10 mouse cellular contexts compared by ENCODE assay signal in genomic region chr3:52938398-52938797, GRCm38 (mm10).
DNase-seq lines count a peak whose midpoint lies in the region; ATAC-seq and TF ChIP-seq lines count a peak whose summit lies in the region.
"Had no signal": no experiment of that assay in that cellular context is flagged by ENCODE, and none has a peak within 500 bp of the region (broad histone marks: within the 10 kb centered on the region; RNA-seq: fewer than 3 reads in every experiment).

No protein-coding gene starts in this region.

- 60% methylated on average over 5 of the region's 5 CpGs for WGBS in hindbrain, postnatal 0 days
- 82% methylated on average over 5 of the region's 5 CpGs for WGBS in hindbrain, embryonic 11.5 days
- 53% methylated on average over 5 of the region's 5 CpGs for WGBS in heart, postnatal 0 days
- WGBS in liver, embryonic 11.5 days, result 68% methylated on average over 5 of the region's 5 CpGs

- no peak for TF ChIP-seq EP300 in heart, postnatal 0 days (IDR thresholded peaks at IDR 0.05; ENCODE audit: low read depth)

- no peak overlapping the region for H3K27ac ChIP-seq in hindbrain, postnatal 0 days
- H3K27ac ChIP-seq in hindbrain, embryonic 11.5 days (ENCODE audit: low read depth, low read length), result no peak overlapping the region
- H3K27ac ChIP-seq in heart, postnatal 0 days (ENCODE audit: low read depth), result no peak overlapping the region
- no peak overlapping the region for H3K27ac ChIP-seq in liver, embryonic 11.5 days (ENCODE audit: low read depth, low read length)
- H3K27ac ChIP-seq: macrophage had no signal

- no peaks in the 10 kb centered on the region for H3K36me3 ChIP-seq in hindbrain, postnatal 0 days (ENCODE audit: insufficient read depth, low read length)
- H3K36me3 ChIP-seq in hindbrain, embryonic 11.5 days (ENCODE audit: control insufficient read depth, insufficient read depth, low read length), result no peaks in the 10 kb centered on the region
- no peaks in the 10 kb centered on the region for H3K36me3 ChIP-seq in heart, postnatal 0 days (replicated peaks; ENCODE audit: control insufficient read depth, insufficient read depth, low read length)
- no peaks in the 10 kb centered on the region for H3K36me3 ChIP-seq in liver, embryonic 11.5 days (ENCODE audit: control insufficient read depth, insufficient read depth, low read length)

- no peak for ATAC-seq in hindbrain, postnatal 0 days
- ATAC-seq in hindbrain, embryonic 11.5 days (ENCODE audit: low FRiP score), result no peak
- no peak for ATAC-seq in heart, postnatal 0 days (ENCODE audit: insufficient read depth, low read depth)
- ATAC-seq in liver, embryonic 11.5 days (replicated peaks; ENCODE audit: low FRiP score), result no peak
- ATAC-seq: forebrain, embryonic 16.5 days had no signal

- peak; percentile 24 for DNase-seq in hindbrain, postnatal 0 days (ENCODE audit: low spot score)
- no peak for DNase-seq in hindbrain, embryonic 11.5 days (ENCODE audit: low spot score)
- DNase-seq in cerebellum, adult 11-12 months, result peak; percentile 89
- peak; percentile 22 for DNase-seq in heart, postnatal 0 days (ENCODE audit: low spot score)
- DNase-seq in lung, postnatal 25 days (ENCODE audit: low spot score), result peak; percentile 64
- DNase-seq in thymus, postnatal 25 days, result no peak
- DNase-seq in liver, embryonic 11.5 days (ENCODE audit: low spot score), result no peak
- DNase-seq in yolk sac, embryonic 10.5 days (ENCODE audit: low spot score), result no peak

- no peak overlapping the region for H3K4me2 ChIP-seq in hindbrain, postnatal 0 days (ENCODE audit: low read depth, low read length)
- H3K4me2 ChIP-seq in hindbrain, embryonic 11.5 days (replicated peaks; ENCODE audit: low read depth, low read length), result no peak overlapping the region
- H3K4me2 ChIP-seq in heart, postnatal 0 days (ENCODE audit: low read depth, low read length), result no peak overlapping the region
- no peak overlapping the region for H3K4me2 ChIP-seq in liver, embryonic 11.5 days

- no peaks in the 10 kb centered on the region for H3K27me3 ChIP-seq in hindbrain, postnatal 0 days (ENCODE audit: insufficient read depth, low read length)
- H3K27me3 ChIP-seq in hindbrain, embryonic 11.5 days (ENCODE audit: control insufficient read depth, insufficient read depth, low read length), result no peaks in the 10 kb centered on the region
- H3K27me3 ChIP-seq in heart, postnatal 0 days (ENCODE audit: control insufficient read depth, insufficient read depth, low read length), result no peaks in the 10 kb centered on the region
- H3K27me3 ChIP-seq in liver, embryonic 11.5 days (replicated peaks; ENCODE audit: control insufficient read depth, insufficient read depth, low read length), result no peaks in the 10 kb centered on the region

- no peak overlapping the region for H3K4me3 ChIP-seq in hindbrain, postnatal 0 days (ENCODE audit: low read length)
- no peak overlapping the region for H3K4me3 ChIP-seq in hindbrain, embryonic 11.5 days (ENCODE audit: low read depth, low read length)
- no peak overlapping the region for H3K4me3 ChIP-seq in heart, postnatal 0 days (ENCODE audit: low read depth, low read length)
- H3K4me3 ChIP-seq in liver, embryonic 11.5 days (ENCODE audit: low read depth, low read length), result no peak overlapping the region

- peaks cover 11% of the 10 kb centered on the region; the same call in 1 of the 2 replicates for H3K4me1 ChIP-seq in hindbrain, postnatal 0 days (ENCODE audit: insufficient read depth, low read length)
- H3K4me1 ChIP-seq in hindbrain, embryonic 11.5 days (replicated peaks; ENCODE audit: control insufficient read depth, insufficient read depth, low read length), result no peaks in the 10 kb centered on the region
- H3K4me1 ChIP-seq in heart, postnatal 0 days (ENCODE audit: control insufficient read depth, insufficient read depth), result peaks cover 39% of the 10 kb centered on the region; the same call in 1 of the 2 replicates
- H3K4me1 ChIP-seq in liver, embryonic 11.5 days (replicated peaks; ENCODE audit: control insufficient read depth, insufficient read depth, low read length), result no peaks in the 10 kb centered on the region

- H3K9ac ChIP-seq in hindbrain, postnatal 0 days (replicated peaks; ENCODE audit: low read length), result no peak overlapping the region
- H3K9ac ChIP-seq in hindbrain, embryonic 11.5 days (ENCODE audit: low read depth, low read length), result no peak overlapping the region
- H3K9ac ChIP-seq in heart, postnatal 0 days (replicated peaks; ENCODE audit: low read depth, low read length), result no peak overlapping the region
- H3K9ac ChIP-seq in liver, embryonic 11.5 days (ENCODE audit: low read depth, low read length), result no peak overlapping the region

- H3K9me3 ChIP-seq in hindbrain, postnatal 0 days (ENCODE audit: low read length), result no peaks in the 10 kb centered on the region
- no peaks in the 10 kb centered on the region for H3K9me3 ChIP-seq in hindbrain, embryonic 11.5 days (ENCODE audit: control insufficient read depth, low read length)
- no peaks in the 10 kb centered on the region for H3K9me3 ChIP-seq in heart, postnatal 0 days (replicated peaks; ENCODE audit: control insufficient read depth, low read length)
- no peaks in the 10 kb centered on the region for H3K9me3 ChIP-seq in liver, embryonic 11.5 days (ENCODE audit: control insufficient read depth, low read length)

- no peak for TF ChIP-seq CTCF in hindbrain, postnatal 0 days (IDR thresholded peaks at IDR 0.05; ENCODE audit: low read depth)
- no peak for TF ChIP-seq CTCF in heart, postnatal 0 days (IDR thresholded peaks at IDR 0.05; ENCODE audit: low read depth)

Comparison
In these comparisons a context has a peak if more than half of its experiments do, and no peak if none do; other contexts are left out.
1. DNase-seq: peak in hindbrain, postnatal 0 days (single experiment), cerebellum, adult 11-12 months (single experiment), heart, postnatal 0 days (single experiment) and lung, postnatal 25 days (single experiment); none in hindbrain, embryonic 11.5 days (single experiment), thymus, postnatal 25 days (single experiment), liver, embryonic 11.5 days (single experiment) and yolk sac, embryonic 10.5 days (single experiment).